Mouse (Mus musculus): Measurements from ENCODE around the gene Nmb. TPM values are rescaled to one million over a fixed set of nuclear protein-coding genes. Genes with fewer than 3 reads are reported as not detected.

The Nmb gene
- 17.4 and 23.2 TPM in 2 replicates for total RNA-seq (2012; rRNA removed)

DNA sequence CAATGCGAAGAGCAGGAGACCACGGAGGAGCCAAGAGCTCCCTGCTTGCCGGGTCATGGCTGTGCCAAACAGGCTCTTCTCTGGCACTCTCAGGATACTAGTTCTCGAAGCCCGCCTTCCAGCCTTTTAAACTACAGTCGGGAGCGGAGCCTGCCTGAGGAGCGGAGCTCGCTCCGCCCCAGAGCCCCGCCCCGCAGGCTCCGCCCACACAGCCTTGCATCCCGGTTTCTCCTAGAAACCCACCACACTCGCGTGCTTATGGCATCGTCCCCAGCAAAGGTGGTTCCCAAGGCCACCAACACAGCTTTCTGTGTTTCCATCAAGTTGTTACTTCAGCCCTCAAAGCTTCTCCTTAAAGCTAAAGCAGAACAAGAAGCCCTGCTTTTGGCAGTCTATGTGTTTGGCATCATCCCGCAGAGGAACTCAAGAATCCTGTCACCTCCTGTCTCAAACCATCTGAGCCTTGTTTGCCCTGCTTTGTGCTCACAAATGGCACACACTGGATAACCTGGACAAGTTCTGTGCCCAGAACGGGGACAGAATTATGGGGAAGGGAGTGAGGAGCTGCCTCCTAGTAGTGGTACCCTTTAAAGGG is at the start of gene Nmb:
Gene Nmb, minus strand, starts transcription at position 156 of the 595 bp plus-strand sequence.
- in situ Hi-C loops (cut with MboI; ENCODE audit: low sequenced_read_pairs in 2 of 2, unreplicated experiment in 2 of 2) = no loop called here
- TF ChIP-seq ZNF384 (IDR thresholded peaks at IDR 0.05; ENCODE audit: low read depth, low read length) = no peak
- no peak for TF ChIP-seq MAFK (IDR thresholded peaks at IDR 0.05; ENCODE audit: insufficient read depth, low read depth, low read length)
- TF ChIP-seq CHD2 (IDR thresholded peaks at IDR 0.05; ENCODE audit: low read depth, low read length) = no peak
- TF ChIP-seq ZC3H11A (IDR thresholded peaks at IDR 0.05; ENCODE audit: borderline replicate concordance, low read depth, low read length) = no peak
- no peak for TF ChIP-seq HCFC1 (IDR thresholded peaks at IDR 0.05; ENCODE audit: borderline replicate concordance, insufficient read depth, low read length)
- H3K9ac ChIP-seq (ENCODE audit: insufficient read depth, low read depth, low read length, poor library complexity, severe bottlenecking) = peak within 1 kb of the TSS; percentile 71
- H3K4me1 ChIP-seq (ENCODE audit: control insufficient read depth in 2 of 2, insufficient read depth in 2 of 2, low read length in 2 of 2, poor library complexity in 1 of 2) = no peaks in the 10 kb centered on the region
- peak; percentile 64 for DNase-seq (ENCODE audit: low read depth, low spot score)
- H3K9me3 ChIP-seq (ENCODE audit: control insufficient read depth, insufficient read depth, low read depth, low read length) = no peaks in the 10 kb centered on the region
- peak within 1 kb of the TSS; percentile 51 to 84 for H3K4me3 ChIP-seq (ENCODE audit: insufficient read depth in 1 of 2, low read depth in 1 of 2, low read length in 2 of 2, poor library complexity in 1 of 2, severe bottlenecking in 1 of 2)
- H3K27ac ChIP-seq (ENCODE audit: insufficient read depth, low read depth, low read length, poor library complexity, severe bottlenecking) = no peak within 1 kb of the TSS
- H3K36me3 ChIP-seq (ENCODE audit: control insufficient read depth, insufficient read depth, low read length, poor library complexity, severe bottlenecking) = no peaks in the 10 kb centered on the region

DNA sequence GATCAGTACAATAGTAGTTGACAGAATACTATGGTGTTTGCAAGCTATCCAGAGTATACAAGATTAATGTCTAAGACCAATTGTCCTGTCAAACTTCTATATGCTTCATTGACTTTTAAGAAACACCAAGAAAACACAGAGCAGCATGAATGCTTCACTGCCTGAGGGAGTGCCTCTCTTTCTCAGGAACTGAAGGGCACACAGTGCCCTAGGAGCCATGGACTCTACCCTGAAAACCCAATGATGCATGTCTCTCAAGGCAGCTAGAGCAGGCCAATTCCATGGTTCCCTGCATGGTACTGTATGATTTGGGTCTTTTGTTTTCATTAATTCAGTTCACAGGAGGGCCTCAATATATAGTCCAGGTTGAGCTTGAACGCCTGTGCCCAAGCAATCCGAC is 49.4 kb upstream of the Nmb start:
- in situ Hi-C loops (cut with MboI; ENCODE audit: low sequenced_read_pairs in 2 of 2, unreplicated experiment in 2 of 2) = no loop called here
- Histone ChIP-seq H3K9ac (ENCODE audit: insufficient read depth, low read depth, low read length, poor library complexity, severe bottlenecking) (no peak overlapping the region), H3K36me3 (ENCODE audit: control insufficient read depth, insufficient read depth, low read length, poor library complexity, severe bottlenecking) (no peaks in the 10 kb centered on the region), H3K4me1 (ENCODE audit: control insufficient read depth in 2 of 2, insufficient read depth in 2 of 2, low read length in 2 of 2, poor library complexity in 1 of 2) (no peaks in the 10 kb centered on the region), H3K9me3 (ENCODE audit: control insufficient read depth, insufficient read depth, low read depth, low read length) (no peaks in the 10 kb centered on the region), H3K27ac (ENCODE audit: insufficient read depth, low read depth, low read length, poor library complexity, severe bottlenecking) (no peak overlapping the region), H3K4me3 (ENCODE audit: insufficient read depth in 1 of 2, low read depth in 1 of 2, low read length in 2 of 2, poor library complexity in 1 of 2, severe bottlenecking in 1 of 2) (no peak overlapping the region)
- no peak for TF ChIP-seq MAFK (IDR thresholded peaks at IDR 0.05; ENCODE audit: insufficient read depth, low read depth, low read length)
- no peak for DNase-seq (ENCODE audit: low read depth, low spot score)

DNA sequence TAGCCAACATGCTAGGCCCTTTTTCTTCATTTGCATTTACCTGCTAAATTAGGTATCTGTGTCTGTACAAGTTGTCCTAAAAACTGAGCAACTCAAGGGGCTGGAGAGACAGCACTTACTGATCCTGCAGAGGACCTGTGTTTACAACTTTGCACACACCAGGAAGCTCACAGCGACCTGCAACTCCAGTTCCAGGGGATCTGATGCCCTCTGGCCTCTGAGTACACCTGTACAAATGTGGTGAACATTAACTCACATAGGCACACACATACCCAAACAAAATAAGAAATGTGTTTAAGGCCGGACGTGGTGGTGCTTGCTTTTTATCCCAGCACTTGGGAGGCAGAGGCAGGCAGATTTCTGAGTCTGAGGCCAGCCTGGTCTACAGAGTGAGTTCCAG is 47.3 kb upstream of the Nmb start:
- Histone ChIP-seq H3K9me3 (ENCODE audit: control insufficient read depth, insufficient read depth, low read depth, low read length) (no peaks in the 10 kb centered on the region), H3K27ac (ENCODE audit: insufficient read depth, low read depth, low read length, poor library complexity, severe bottlenecking) (no peak overlapping the region), H3K9ac (ENCODE audit: insufficient read depth, low read depth, low read length, poor library complexity, severe bottlenecking) (no peak overlapping the region), H3K4me1 (ENCODE audit: control insufficient read depth in 2 of 2, insufficient read depth in 2 of 2, low read length in 2 of 2, poor library complexity in 1 of 2) (0 out of 4 replicates have a peak, but pooled peaks cover 0 to 2% of the 10 kb centered on the region in 2 experiments), H3K4me3 (ENCODE audit: insufficient read depth in 1 of 2, low read depth in 1 of 2, low read length in 2 of 2, poor library complexity in 1 of 2, severe bottlenecking in 1 of 2) (no peak overlapping the region), H3K36me3 (ENCODE audit: control insufficient read depth, insufficient read depth, low read length, poor library complexity, severe bottlenecking) (no peaks in the 10 kb centered on the region)
- in situ Hi-C loops (cut with MboI; ENCODE audit: low sequenced_read_pairs in 2 of 2, unreplicated experiment in 2 of 2) = no loop called here
- DNase-seq (ENCODE audit: low read depth, low spot score) = no peak
- TF ChIP-seq HCFC1 (IDR thresholded peaks at IDR 0.05; ENCODE audit: borderline replicate concordance, insufficient read depth, low read length) (no peak), CHD2 (IDR thresholded peaks at IDR 0.05; ENCODE audit: low read depth, low read length) (no peak), ZNF384 (IDR thresholded peaks at IDR 0.05; ENCODE audit: low read depth, low read length) (no peak), MAFK (IDR thresholded peaks at IDR 0.05; ENCODE audit: insufficient read depth, low read depth, low read length) (no peak), ZC3H11A (IDR thresholded peaks at IDR 0.05; ENCODE audit: borderline replicate concordance, low read depth, low read length) (no peak)

DNA sequence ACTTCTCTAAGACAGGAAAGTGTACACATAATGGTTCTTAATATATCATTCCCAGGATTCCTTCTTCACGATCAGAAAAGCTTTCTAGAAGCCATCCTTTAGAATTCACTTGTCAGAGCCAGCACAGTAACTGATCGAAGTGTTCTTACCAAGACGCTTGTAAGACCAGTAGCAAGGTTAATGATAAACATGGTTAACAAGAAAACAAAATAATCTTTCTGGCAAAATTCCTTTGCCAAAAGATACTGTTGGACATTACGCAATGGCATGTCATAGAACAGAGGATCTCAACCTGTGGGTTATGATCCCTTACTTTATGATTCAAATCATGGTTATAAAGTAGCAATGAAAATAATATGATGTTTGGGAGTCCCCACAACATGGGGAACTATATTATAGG is 46.6 kb upstream of the Nmb start:
- no peak overlapping the region for H3K27ac ChIP-seq (ENCODE audit: insufficient read depth, low read depth, low read length, poor library complexity, severe bottlenecking)
- TF ChIP-seq MAFK (IDR thresholded peaks at IDR 0.05; ENCODE audit: insufficient read depth, low read depth, low read length) = no peak
- no peak for TF ChIP-seq ZNF384 (IDR thresholded peaks at IDR 0.05; ENCODE audit: low read depth, low read length)
- TF ChIP-seq HCFC1 (IDR thresholded peaks at IDR 0.05; ENCODE audit: borderline replicate concordance, insufficient read depth, low read length) = no peak
- TF ChIP-seq ZC3H11A (IDR thresholded peaks at IDR 0.05; ENCODE audit: borderline replicate concordance, low read depth, low read length) = no peak
- no peak for TF ChIP-seq CHD2 (IDR thresholded peaks at IDR 0.05; ENCODE audit: low read depth, low read length)
- H3K9me3 ChIP-seq (ENCODE audit: control insufficient read depth, insufficient read depth, low read depth, low read length) = no peaks in the 10 kb centered on the region
- no peak overlapping the region for H3K4me3 ChIP-seq (ENCODE audit: insufficient read depth in 1 of 2, low read depth in 1 of 2, low read length in 2 of 2, poor library complexity in 1 of 2, severe bottlenecking in 1 of 2)
- no peaks in the 10 kb centered on the region for H3K36me3 ChIP-seq (ENCODE audit: control insufficient read depth, insufficient read depth, low read length, poor library complexity, severe bottlenecking)
- 0 out of 4 replicates have a peak, but pooled peaks cover 0 to 2% of the 10 kb centered on the region in 2 experiments for H3K4me1 ChIP-seq (ENCODE audit: control insufficient read depth in 2 of 2, insufficient read depth in 2 of 2, low read length in 2 of 2, poor library complexity in 1 of 2)
- H3K9ac ChIP-seq (ENCODE audit: insufficient read depth, low read depth, low read length, poor library complexity, severe bottlenecking) = no peak overlapping the region
- in situ Hi-C loops (cut with MboI; ENCODE audit: low sequenced_read_pairs in 2 of 2, unreplicated experiment in 2 of 2) = no loop called here
- DNase-seq (ENCODE audit: low read depth, low spot score) = no peak
